Mouse (Mus musculus) adrenal gland, adult 8-10 months (tissue): Measurements from ENCODE around the gene Il5ra. TPM values are rescaled to one million over a fixed set of nuclear protein-coding genes. Genes with fewer than 3 reads are reported as not detected.

Source experiments
- DNase-seq: peaks from one replicate; pipeline ENCODE4 v3.0.0; 2022
- total RNA-seq, 4 experiments: library from RNA; stranded (reverse); gene quantifications; 2 replicates each; pipeline ENCODE4 v1.2.4; 2022

Gene Il5ra
- under 1 TPM in 1 of 4 experiments, not detected in 3; 0.13 TPM for total RNA-seq

DNA sequence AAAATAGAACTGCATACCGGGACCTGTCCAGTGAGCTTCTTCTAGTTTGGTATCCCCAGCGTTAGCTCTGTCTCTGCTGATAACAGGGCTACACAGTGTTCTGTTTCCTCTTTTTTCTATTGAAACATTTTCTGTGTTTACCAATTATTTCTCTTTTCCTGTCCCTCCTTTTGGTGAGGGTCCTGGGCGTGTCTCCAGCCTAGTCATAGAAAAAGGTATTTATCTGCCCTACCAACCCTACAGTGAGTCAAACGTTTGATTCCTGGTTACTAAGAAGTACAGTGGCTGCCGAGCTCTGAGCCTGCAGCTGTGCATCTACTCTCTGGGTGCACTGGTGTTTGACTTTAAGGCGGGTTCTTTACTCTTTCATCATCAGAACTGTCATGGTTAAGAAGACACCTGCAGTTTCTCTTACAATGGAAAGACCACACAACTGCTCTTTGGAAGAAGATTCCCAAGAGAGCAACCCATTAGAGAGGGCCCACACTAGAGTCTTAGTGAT, at the start of gene Il5ra:
Gene Il5ra, minus strand, starts transcription at position 151 of the 502 bp plus-strand sequence.
- DNase-seq, result no peak

GRCm38 (mm10) chr6:106794094-106794814, 45.4 kb upstream of the Il5ra start:
- no peak for DNase-seq

- DNase-seq, result no peak
Measured at GRCm38 (mm10) chr6:106793621-106794020, 44.8 kb upstream of the Il5ra start.

GRCm38 (mm10) chr6:106793088-106793487, 44.3 kb upstream of the Il5ra start:
- DNase-seq, result no peak

GRCm38 (mm10) chr6:106792486-106792885, 43.6 kb upstream of the Il5ra start:
- no peak for DNase-seq

DNA sequence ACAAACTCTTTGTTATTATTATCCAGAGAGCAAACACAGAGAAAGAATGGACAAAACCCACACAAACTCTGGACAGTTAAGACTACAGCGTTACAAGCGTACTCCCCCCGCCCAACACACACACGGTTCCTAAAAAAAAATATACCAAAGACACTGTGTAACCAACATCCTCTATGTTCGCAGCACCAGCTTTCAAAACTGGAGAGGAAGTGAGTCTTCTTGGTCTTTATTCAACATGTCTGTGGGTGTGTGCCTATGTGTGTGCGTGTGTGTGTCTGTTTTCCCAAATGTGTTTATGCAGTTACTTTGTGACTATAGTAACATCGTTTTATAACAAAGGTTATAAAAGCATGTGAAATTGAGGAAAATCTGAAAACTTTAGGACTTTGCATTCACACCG, 42.6 kb upstream of the Il5ra start:
- DNase-seq, result no peak

GRCm38 (mm10) chr6:106787138-106787537, 38.3 kb upstream of the Il5ra start:
- no peak for DNase-seq

GRCm38 (mm10) chr6:106770046-106770445, 21.2 kb upstream of the Il5ra start:
- DNase-seq, result no peak

DNA sequence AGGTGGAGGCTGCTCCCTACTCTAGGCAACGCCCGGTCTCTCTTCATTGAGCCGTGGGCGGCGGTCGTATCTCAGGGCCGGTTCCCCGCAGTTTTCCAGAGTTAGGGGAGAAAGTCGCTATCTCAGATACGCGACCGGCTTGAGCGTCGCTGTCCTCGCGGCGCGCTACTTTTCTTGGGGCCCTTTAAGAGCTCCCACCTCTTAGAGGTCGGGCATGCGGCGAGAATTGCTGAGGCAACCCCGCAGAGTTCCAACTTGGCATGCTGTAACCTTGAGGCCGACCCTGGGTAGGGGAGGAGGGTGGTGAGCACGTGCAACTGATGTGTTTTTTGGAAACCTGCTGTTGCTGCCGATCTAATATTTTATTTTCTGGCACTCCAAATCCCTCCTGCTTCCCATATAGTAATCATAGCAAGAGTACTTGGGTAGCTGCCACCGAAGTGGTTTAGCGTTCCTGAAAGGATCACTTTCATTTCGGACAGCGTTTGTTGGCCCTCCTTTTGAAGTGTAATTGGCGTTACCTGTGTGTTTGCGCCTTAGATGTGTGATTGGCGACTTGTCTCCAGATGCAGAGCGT, 20.5 kb upstream of the Il5ra start:
- DNase-seq, result no peak

DNA sequence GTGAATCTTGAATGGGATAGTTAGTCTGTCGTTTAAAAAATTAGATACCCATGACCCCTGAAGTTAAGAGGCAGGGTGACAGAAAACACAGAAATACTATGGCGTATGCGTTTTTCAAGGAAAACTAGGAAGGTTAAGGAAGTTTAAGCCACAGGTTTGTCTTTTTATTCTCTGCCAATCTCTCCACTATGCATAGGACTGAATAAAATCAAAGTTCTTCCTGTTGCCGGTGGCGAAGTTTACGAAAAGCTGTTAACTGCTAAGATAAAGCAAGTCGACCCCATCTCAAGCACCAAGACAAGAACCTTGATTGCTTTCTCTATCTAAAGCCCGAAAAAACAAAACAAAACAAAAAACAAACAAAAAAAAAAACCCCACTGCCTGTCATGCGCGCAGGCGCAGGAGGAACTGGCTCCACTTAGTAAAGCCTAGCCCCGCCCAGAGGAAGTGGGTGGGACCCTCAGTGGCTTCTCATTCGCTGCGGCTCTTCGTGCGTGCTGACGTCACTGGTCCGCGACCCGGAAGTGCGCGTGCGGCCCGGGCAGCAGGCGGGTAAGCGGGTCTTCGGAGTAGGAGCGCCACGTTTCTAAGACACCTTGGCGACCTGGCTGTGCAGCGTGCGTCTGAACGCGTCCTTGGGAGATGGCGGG, 19.9 kb upstream of the Il5ra start, which contains the start of gene Trnt1:
Gene Trnt1, plus strand, starts transcription at position 481 of the 650 bp plus-strand sequence.
- DNase-seq, result peak; percentile 96

DNA sequence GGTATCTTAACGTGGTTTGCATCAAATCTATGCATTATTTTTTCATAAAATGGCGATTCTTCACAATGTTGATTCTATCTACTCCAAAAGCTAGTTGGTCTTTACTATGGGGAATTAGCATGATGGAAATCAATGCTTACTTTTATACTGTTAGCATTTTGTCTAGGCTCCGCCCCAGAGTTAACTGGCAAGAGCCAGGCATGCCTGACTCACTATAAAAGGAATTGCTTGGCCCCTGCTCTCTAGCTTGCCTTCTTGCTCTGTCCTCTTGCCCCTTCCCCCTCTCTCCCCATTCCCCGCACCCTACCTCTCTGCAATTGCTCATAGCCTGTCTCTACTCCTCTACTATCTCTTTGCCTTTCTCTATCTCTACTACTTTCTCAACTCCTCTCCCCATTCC, 17.9 kb upstream of the Il5ra start:
- no peak for DNase-seq

DNA sequence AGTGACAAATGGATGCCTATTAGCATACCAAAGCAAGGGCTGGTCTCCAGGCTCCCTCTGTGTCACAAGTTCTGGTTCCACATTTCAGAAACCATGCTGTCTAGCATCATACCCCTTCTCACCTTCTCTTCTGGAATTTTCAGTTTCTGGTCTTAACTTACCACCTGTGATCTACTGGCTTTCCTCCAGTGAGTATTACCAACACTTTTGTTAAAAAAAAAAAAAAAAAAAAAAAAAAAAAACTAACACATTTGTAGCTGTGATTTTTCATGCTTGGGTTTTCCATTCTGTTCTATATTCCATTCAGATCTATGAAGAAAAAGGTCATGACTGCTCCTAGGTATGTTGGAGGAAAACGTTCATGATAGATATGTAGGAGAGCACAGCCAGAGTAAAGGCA, 17.1 kb upstream of the Il5ra start:
- DNase-seq, result no peak

GRCm38 (mm10) chr6:106761486-106761885, 12.6 kb upstream of the Il5ra start:
- DNase-seq, result no peak

DNA sequence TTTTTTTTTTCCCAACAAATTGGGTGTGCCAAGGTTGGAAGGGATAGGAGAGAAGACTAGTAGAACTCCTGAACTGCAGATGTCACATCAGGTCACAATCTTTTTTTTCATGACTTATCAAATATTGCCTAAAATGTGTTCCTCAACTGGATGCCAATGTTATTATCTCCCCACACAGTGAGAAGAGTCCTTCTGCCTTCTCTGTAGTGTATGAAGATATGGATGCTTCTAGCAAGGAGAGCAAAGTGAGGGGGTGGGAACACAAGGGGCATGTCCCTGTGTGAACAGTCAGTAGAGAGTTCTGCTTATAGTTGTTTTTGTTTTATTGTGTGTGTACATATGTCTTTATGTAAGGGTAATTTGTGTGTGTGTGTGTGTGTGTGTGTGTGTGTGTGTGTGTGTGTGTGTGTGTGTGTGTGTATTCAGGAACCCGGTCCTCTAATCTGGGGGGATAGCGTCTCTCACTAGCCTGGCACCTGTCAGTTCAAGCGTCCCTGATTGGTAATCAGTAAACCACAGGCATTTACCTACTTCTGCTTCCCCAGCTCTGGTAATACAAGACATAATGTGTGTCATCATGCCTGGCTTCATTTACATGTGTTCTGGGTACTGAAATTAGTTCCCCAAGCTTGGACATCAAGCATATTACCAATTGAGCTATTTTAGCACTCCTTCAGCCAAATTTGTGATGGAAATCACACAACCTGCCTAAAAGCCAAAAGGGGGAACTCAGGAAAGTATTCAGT, 11.8 kb upstream of the Il5ra start:
- DNase-seq, result no peak

- no peak for DNase-seq
Measured at GRCm38 (mm10) chr6:106758299-106758698, 9.5 kb upstream of the Il5ra start.

- DNase-seq, result no peak
Measured at GRCm38 (mm10) chr6:106750291-106750690, 1.5 kb upstream of the Il5ra start.

DNA sequence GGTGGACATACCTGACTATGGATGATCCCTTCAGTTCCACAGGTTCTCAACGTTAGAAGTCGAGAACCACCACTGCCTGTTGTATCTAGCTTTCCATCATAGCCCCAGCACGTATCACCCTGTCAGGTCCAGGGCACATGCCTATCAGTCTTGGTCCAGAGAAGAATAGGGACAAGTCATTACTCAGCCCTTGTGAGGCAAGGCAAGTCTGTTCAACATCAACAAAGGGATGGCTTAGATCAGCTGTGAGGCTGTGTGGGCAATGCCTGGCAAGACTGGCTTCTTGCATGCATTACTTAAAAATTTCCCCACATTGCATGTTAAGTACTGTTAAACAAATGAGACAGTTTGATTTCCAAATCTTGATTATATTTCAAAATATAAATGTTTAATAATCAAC, 1.0 kb downstream of the Il5ra start:
- no peak for DNase-seq

DNA sequence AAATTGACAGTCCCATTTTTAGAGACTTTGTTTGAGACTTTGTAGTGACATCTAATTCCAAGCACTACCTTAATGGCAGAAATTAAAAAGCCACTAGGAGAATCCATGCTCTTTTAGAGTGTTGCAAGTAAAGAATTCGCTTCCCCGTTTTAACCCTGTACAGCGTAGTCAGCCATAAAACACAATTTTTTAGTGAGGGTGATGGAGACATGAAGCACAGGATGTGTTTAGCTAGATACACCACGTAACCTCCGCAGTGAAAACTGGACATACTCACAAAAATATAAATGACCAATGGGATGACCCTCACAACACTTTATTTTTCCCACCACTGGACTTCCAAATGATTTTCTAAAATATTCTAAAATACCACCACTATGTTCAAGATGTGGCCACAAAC, 1.6 kb downstream of the Il5ra start:
- no peak for DNase-seq

DNA sequence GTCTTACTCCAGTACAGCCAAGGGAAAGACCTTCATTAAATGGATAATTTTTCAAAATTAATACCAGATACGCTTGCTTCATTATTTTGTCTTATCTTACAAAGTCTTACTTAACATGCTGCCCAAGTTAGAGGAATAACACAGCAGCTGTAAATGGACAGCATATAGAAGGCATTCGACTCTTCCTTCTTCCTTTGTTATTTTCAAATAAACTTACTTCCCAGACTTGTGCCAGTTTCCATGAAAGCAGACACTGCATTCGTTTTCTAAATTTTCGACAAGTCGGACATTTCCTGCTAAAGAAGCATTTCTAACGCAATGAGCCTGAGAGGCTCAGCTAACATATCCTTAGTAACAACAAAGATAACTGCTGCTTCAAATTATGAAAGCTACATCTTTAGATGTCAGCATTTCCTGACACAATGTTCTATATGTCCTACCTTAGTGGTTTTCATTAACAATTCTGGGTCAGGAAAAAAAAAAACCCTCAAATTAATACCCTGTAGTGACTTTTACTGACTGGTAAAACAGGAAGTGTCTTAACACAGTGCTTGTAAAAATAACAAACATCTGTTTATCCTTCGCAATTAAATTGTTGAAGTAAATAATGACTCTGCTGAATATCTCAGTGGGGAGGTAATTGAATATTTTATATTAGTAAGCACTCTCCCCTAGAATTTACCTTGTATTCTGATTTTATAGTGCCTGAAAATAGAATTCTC, 3.0 kb downstream of the Il5ra start:
- no peak for DNase-seq

- DNase-seq, result no peak
Measured at GRCm38 (mm10) chr6:106743556-106744233, 5.1 kb downstream of the Il5ra start.

GRCm38 (mm10) chr6:106740244-106740825, 8.5 kb downstream of the Il5ra start:
- no peak for DNase-seq
